Mouse (Mus musculus) thymus, postnatal 25 days (tissue): ENCODE data around the gene Btbd2.

Source experiments
- DNase-seq: peaks from one replicate; pipeline ENCODE4 v3.0.0; 2022

Gene Btbd2

GRCm38 (mm10) chr10:80687850-80688249 is 31.0 kb upstream of the Btbd2 start:
- DNase-seq, result peak; percentile 78

GRCm38 (mm10) chr10:80686617-80687016 is 29.7 kb upstream of the Btbd2 start:
- no peak for DNase-seq

- no peak for DNase-seq
Observed at GRCm38 (mm10) chr10:80684984-80685383, 28.1 kb upstream of the Btbd2 start.

- peak; percentile 88 for DNase-seq
Observed at GRCm38 (mm10) chr10:80684214-80684613, 27.3 kb upstream of the Btbd2 start.

GRCm38 (mm10) chr10:80683647-80684046 is 26.8 kb upstream of the Btbd2 start:
- no peak for DNase-seq

- peak; percentile 61 for DNase-seq
Observed at GRCm38 (mm10) chr10:80682003-80682402, 25.1 kb upstream of the Btbd2 start.

GRCm38 (mm10) chr10:80680260-80680696 is 23.4 kb upstream of the Btbd2 start:
- DNase-seq, result no peak

GRCm38 (mm10) chr10:80679556-80680259 is 22.8 kb upstream of the Btbd2 start:
- no peak for DNase-seq

- DNase-seq, result peak; percentile 47
Observed at GRCm38 (mm10) chr10:80678601-80679377, 21.9 kb upstream of the Btbd2 start.

GRCm38 (mm10) chr10:80677942-80678436 is 21.1 kb upstream of the Btbd2 start, which contains the start of gene Mknk2:
Mknk2 (minus strand) TSS chr10:80678112.
- DNase-seq, result peak; percentile 92

GRCm38 (mm10) chr10:80677128-80677875 is 20.4 kb upstream of the Btbd2 start:
- no peak for DNase-seq

GRCm38 (mm10) chr10:80676198-80676928 is 19.5 kb upstream of the Btbd2 start:
- peak; percentile 99 for DNase-seq

GRCm38 (mm10) chr10:80675405-80676197 is 18.7 kb upstream of the Btbd2 start:
- no peak for DNase-seq

- no peak for DNase-seq
Observed at GRCm38 (mm10) chr10:80674851-80675404, 18.1 kb upstream of the Btbd2 start.

GRCm38 (mm10) chr10:80674161-80674711 is 17.4 kb upstream of the Btbd2 start:
- DNase-seq, result no peak

GRCm38 (mm10) chr10:80673690-80674089 is 16.8 kb upstream of the Btbd2 start:
- DNase-seq, result no peak

GRCm38 (mm10) chr10:80671936-80672690 is 15.2 kb upstream of the Btbd2 start:
- DNase-seq, result no peak

- no peak for DNase-seq
Observed at GRCm38 (mm10) chr10:80671251-80671650, 14.4 kb upstream of the Btbd2 start.

- DNase-seq, result no peak
Observed at GRCm38 (mm10) chr10:80670531-80670930, 13.7 kb upstream of the Btbd2 start.
